Mouse (Mus musculus) testis, adult 2 months (tissue): Measurements from ENCODE around the gene Hip1r.

Experiments used
- CTCF ChIP-seq: fragments of 200-500 bp; IDR thresholded peaks from 2 replicates; pipeline ENCODE4 v1.5.1; 2012; ENCODE audit warnings: low read depth, mild to moderate bottlenecking, inconsistent platforms, low read length, moderate library complexity; ENCODE audit not compliant: control insufficient read depth, insufficient read depth, insufficient replicate concordance
- POLR2A ChIP-seq: fragments of 200-500 bp; IDR thresholded peaks from 2 replicates; pipeline ENCODE4 v1.6.1; 2012; ENCODE audit warnings: low read depth, mild to moderate bottlenecking, inconsistent platforms, low read length, moderate library complexity; ENCODE audit not compliant: control insufficient read depth

GRCm38 (mm10) chr5:123982838-123983237 is 9.4 kb downstream of the Hip1r start:
- TF ChIP-seq POLR2A (no peak), CTCF (no peak)
